Mouse (Mus musculus): ENCODE results near the gene Adamts4. TPM values are rescaled to one million over a fixed set of nuclear protein-coding genes. Genes with fewer than 3 reads are reported as not detected.
A peak's percentile ranks its signal among the peaks of the same experiment; 100 is the strongest.

Gene Adamts4
- polyA plus RNA-seq (2014; fragmentation: Nextera tagmentation; extraction: Ambion mirVana), result 3.0 and 3.7 TPM in 2 replicates

- Histone ChIP-seq H3K27me3 (ENCODE audit: control insufficient read depth, insufficient read depth, low read length) (no peaks in the 10 kb centered on the region), H3K36me3 (replicated peaks; ENCODE audit: control insufficient read depth, insufficient read depth) (0 out of 2 replicates have a peak, but pooled peaks cover 7% of the 10 kb centered on the region), H3K27ac (peak within 1 kb of the TSS; percentile 12), H3K9ac (peak within 1 kb of the TSS; percentile 54), H3K9me3 (ENCODE audit: control insufficient read depth, low read length) (no peaks in the 10 kb centered on the region), H3K4me2 (replicated peaks) (peak within 1 kb of the TSS; percentile 49), H3K4me3 (replicated peaks; ENCODE audit: low read length) (peak within 1 kb of the TSS; percentile 25), H3K4me1 (replicated peaks; ENCODE audit: control insufficient read depth, insufficient read depth, low read length) (peaks cover 42% of the 10 kb centered on the region)
- ATAC-seq (ENCODE audit: low FRiP score), result no peak
- WGBS, result 19% methylated on average over 5 of the region's 5 CpGs
- DNase-seq (ENCODE audit: low spot score), result no peak
Measured at GRCm38 (mm10) chr1:171249913-171250600, at the start of gene Adamts4. Gene Adamts4 (plus strand): TSS chr1:171250421.

- Histone ChIP-seq H3K36me3 (replicated peaks; ENCODE audit: control insufficient read depth, insufficient read depth) (no peaks in the 10 kb centered on the region), H3K27ac (no peak overlapping the region), H3K27me3 (ENCODE audit: control insufficient read depth, insufficient read depth, low read length) (peaks cover 18% of the 10 kb centered on the region), H3K4me1 (replicated peaks; ENCODE audit: control insufficient read depth, insufficient read depth, low read length) (peaks cover 7% of the 10 kb centered on the region; the same call in 1 of the 2 replicates), H3K9ac (no peak overlapping the region), H3K9me3 (ENCODE audit: control insufficient read depth, low read length) (no peaks in the 10 kb centered on the region), H3K4me3 (replicated peaks; ENCODE audit: low read length) (no peak overlapping the region), H3K4me2 (replicated peaks) (no peak overlapping the region)
- WGBS, result 100% methylated on average over 1 of the region's 1 CpGs
- ATAC-seq (ENCODE audit: low FRiP score) (no peak), DNase-seq (ENCODE audit: low spot score) (no peak)
Measured at GRCm38 (mm10) chr1:171200769-171201168, 49.5 kb upstream of the Adamts4 start.

- WGBS, result 60% methylated on average over 10 of the region's 11 CpGs
- no peak for DNase-seq (ENCODE audit: low spot score)
- Histone ChIP-seq H3K27me3 (ENCODE audit: control insufficient read depth, insufficient read depth, low read length) (no peaks in the 10 kb centered on the region), H3K4me2 (replicated peaks) (no peak overlapping the region), H3K36me3 (replicated peaks; ENCODE audit: control insufficient read depth, insufficient read depth) (no peaks in the 10 kb centered on the region), H3K27ac (no peak overlapping the region), H3K4me1 (replicated peaks; ENCODE audit: control insufficient read depth, insufficient read depth, low read length) (no peaks in the 10 kb centered on the region), H3K9me3 (ENCODE audit: control insufficient read depth, low read length) (no peaks in the 10 kb centered on the region), H3K9ac (no peak overlapping the region), H3K4me3 (replicated peaks; ENCODE audit: low read length) (no peak overlapping the region)
- no peak for ATAC-seq (ENCODE audit: low FRiP score)
Measured at GRCm38 (mm10) chr1:171203471-171204248, 46.6 kb upstream of the Adamts4 start.

GRCm38 (mm10) chr1:171204249-171204644 lies 46.0 kb upstream of the Adamts4 start:
- no peaks in the 10 kb centered on the region for H3K36me3 ChIP-seq (replicated peaks; ENCODE audit: control insufficient read depth, insufficient read depth)
- H3K27ac ChIP-seq, result no peak overlapping the region
- no peak overlapping the region for H3K4me2 ChIP-seq (replicated peaks)
- H3K9ac ChIP-seq, result no peak overlapping the region
- no peaks in the 10 kb centered on the region for H3K27me3 ChIP-seq (ENCODE audit: control insufficient read depth, insufficient read depth, low read length)
- ATAC-seq (ENCODE audit: low FRiP score), result no peak
- WGBS, result 65% methylated on average over 7 of the region's 7 CpGs
- no peaks in the 10 kb centered on the region for H3K9me3 ChIP-seq (ENCODE audit: control insufficient read depth, low read length)
- no peak overlapping the region for H3K4me3 ChIP-seq (replicated peaks; ENCODE audit: low read length)
- no peak for DNase-seq (ENCODE audit: low spot score)
- H3K4me1 ChIP-seq (replicated peaks; ENCODE audit: control insufficient read depth, insufficient read depth, low read length), result no peaks in the 10 kb centered on the region

- Histone ChIP-seq H3K27ac (no peak overlapping the region), H3K4me3 (replicated peaks; ENCODE audit: low read length) (no peak overlapping the region), H3K4me2 (replicated peaks) (no peak overlapping the region), H3K27me3 (ENCODE audit: control insufficient read depth, insufficient read depth, low read length) (no peaks in the 10 kb centered on the region), H3K9me3 (ENCODE audit: control insufficient read depth, low read length) (no peaks in the 10 kb centered on the region), H3K9ac (no peak overlapping the region), H3K4me1 (replicated peaks; ENCODE audit: control insufficient read depth, insufficient read depth, low read length) (no peaks in the 10 kb centered on the region), H3K36me3 (replicated peaks; ENCODE audit: control insufficient read depth, insufficient read depth) (no peaks in the 10 kb centered on the region)
- ATAC-seq (ENCODE audit: low FRiP score) (no peak), DNase-seq (ENCODE audit: low spot score) (no peak)
- 55% methylated on average over 6 of the region's 6 CpGs for WGBS
Measured at GRCm38 (mm10) chr1:171205704-171206493, 44.3 kb upstream of the Adamts4 start.

- Histone ChIP-seq H3K9ac (no peak overlapping the region), H3K27me3 (ENCODE audit: control insufficient read depth, insufficient read depth, low read length) (no peaks in the 10 kb centered on the region), H3K27ac (no peak overlapping the region), H3K4me1 (replicated peaks; ENCODE audit: control insufficient read depth, insufficient read depth, low read length) (no peaks in the 10 kb centered on the region), H3K36me3 (replicated peaks; ENCODE audit: control insufficient read depth, insufficient read depth) (no peaks in the 10 kb centered on the region), H3K4me3 (replicated peaks; ENCODE audit: low read length) (no peak overlapping the region), H3K4me2 (replicated peaks) (no peak overlapping the region), H3K9me3 (ENCODE audit: control insufficient read depth, low read length) (no peaks in the 10 kb centered on the region)
- WGBS, result 25% methylated on average over 4 of the region's 4 CpGs
- no peak for DNase-seq (ENCODE audit: low spot score)
- ATAC-seq (ENCODE audit: low FRiP score), result no peak
Measured at GRCm38 (mm10) chr1:171209409-171209808, 40.8 kb upstream of the Adamts4 start.

- no peak overlapping the region for H3K27ac ChIP-seq
- no peaks in the 10 kb centered on the region for H3K27me3 ChIP-seq (ENCODE audit: control insufficient read depth, insufficient read depth, low read length)
- H3K9ac ChIP-seq, result no peak overlapping the region
- no peaks in the 10 kb centered on the region for H3K4me1 ChIP-seq (replicated peaks; ENCODE audit: control insufficient read depth, insufficient read depth, low read length)
- H3K36me3 ChIP-seq (replicated peaks; ENCODE audit: control insufficient read depth, insufficient read depth), result no peaks in the 10 kb centered on the region; the same call in 1 of the 2 replicates
- DNase-seq (ENCODE audit: low spot score) (no peak), ATAC-seq (ENCODE audit: low FRiP score) (no peak)
- H3K4me3 ChIP-seq (replicated peaks; ENCODE audit: low read length), result no peak overlapping the region
- 50% methylated on average over 3 of the region's 3 CpGs for WGBS
- H3K4me2 ChIP-seq (replicated peaks), result no peak overlapping the region
- H3K9me3 ChIP-seq (ENCODE audit: control insufficient read depth, low read length), result no peaks in the 10 kb centered on the region
Measured at GRCm38 (mm10) chr1:171212854-171213253, 37.4 kb upstream of the Adamts4 start.

- no peaks in the 10 kb centered on the region for H3K4me1 ChIP-seq (replicated peaks; ENCODE audit: control insufficient read depth, insufficient read depth, low read length)
- peaks cover 10% of the 10 kb centered on the region; the same call in 1 of the 2 replicates for H3K36me3 ChIP-seq (replicated peaks; ENCODE audit: control insufficient read depth, insufficient read depth)
- H3K27me3 ChIP-seq (ENCODE audit: control insufficient read depth, insufficient read depth, low read length), result no peaks in the 10 kb centered on the region
- H3K9me3 ChIP-seq (ENCODE audit: control insufficient read depth, low read length), result no peaks in the 10 kb centered on the region
- no peak within 1 kb of the TSS for H3K9ac ChIP-seq
- H3K27ac ChIP-seq, result no peak within 1 kb of the TSS
- H3K4me2 ChIP-seq (replicated peaks), result no peak within 1 kb of the TSS
- no peak for DNase-seq (ENCODE audit: low spot score)
- H3K4me3 ChIP-seq (replicated peaks; ENCODE audit: low read length), result no peak within 1 kb of the TSS
- no peak for ATAC-seq (ENCODE audit: low FRiP score)
- 72% methylated on average over 10 of the region's 10 CpGs for WGBS
Measured at GRCm38 (mm10) chr1:171213801-171214496, 36.3 kb upstream of the Adamts4 start, which contains the start of gene Nr1i3. Gene Nr1i3 (plus strand): TSS chr1:171213970.
